Mouse (Mus musculus) bone marrow, adult 2 months (tissue): ENCODE results near the gene Ndufc2.

Experiments used
- CTCF ChIP-seq: fragments of 200-500 bp; IDR thresholded peaks from 2 replicates; pipeline ENCODE4 v1.5.1; 2011; ENCODE audit warnings: low read length, control low read depth; ENCODE audit not compliant: control insufficient read depth, insufficient read depth
- POLR2A ChIP-seq: fragments of 200-500 bp; IDR thresholded peaks from 2 replicates; pipeline ENCODE4 v1.6.1; 2011; ENCODE audit warnings: low read depth, mild to moderate bottlenecking, control low read depth, low read length, borderline replicate concordance; ENCODE audit not compliant: control insufficient read depth

GRCm38 (mm10) chr7:97434517-97434916, 34.7 kb downstream of the Ndufc2 start:
- TF ChIP-seq POLR2A (no peak), CTCF (no peak)
